In genomic region chr19:46828961-46829360, GRCm38 (mm10) we compare ENCODE assay signal across 21 mouse cellular contexts.
DNase-seq lines count a peak whose midpoint lies in the region; ATAC-seq and TF ChIP-seq lines count a peak whose summit lies in the region.
"Had no signal": no experiment of that assay in that cellular context is flagged by ENCODE, and none has a peak within 500 bp of the region (broad histone marks: within the 10 kb centered on the region; RNA-seq: fewer than 3 reads in every experiment).

No protein-coding gene starts in this region.

- no peak for TF ChIP-seq POLR2A in olfactory bulb, adult 2 months (IDR thresholded peaks at IDR 0.05; ENCODE audit: insufficient read depth, low read depth, low read length)
- TF ChIP-seq POLR2A in lung, adult 2 months (IDR thresholded peaks at IDR 0.05; ENCODE audit: borderline replicate concordance, extremely low read depth, low read depth, low read length): no peak

- no peak for ATAC-seq in hindbrain, postnatal 0 days
- no peak for ATAC-seq in hindbrain, embryonic 16.5 days
- ATAC-seq in Patski: peak; percentile 86
- no peak for ATAC-seq in monocyte, adult 5-6 weeks (replicated peaks; ENCODE audit: insufficient number of reproducible peaks, low FRiP score, low TSS enrichment, poor library complexity, severe bottlenecking)
- ATAC-seq: forebrain, embryonic 13.5 days; intestine, postnatal 0 days; lung, postnatal 0 days had no signal

- POLR2A ChIA-PET in Patski (lab: Charles Lee): no interaction called here

- no peak for TF ChIP-seq CTCF in hindbrain, postnatal 0 days (IDR thresholded peaks at IDR 0.05; ENCODE audit: low read depth)
- no peak for TF ChIP-seq CTCF in Patski (IDR thresholded peaks at IDR 0.05)
- no peak for TF ChIP-seq CTCF in olfactory bulb, adult 2 months (IDR thresholded peaks at IDR 0.05; ENCODE audit: insufficient read depth, low read depth, low read length)
- TF ChIP-seq CTCF in lung, adult 2 months (IDR thresholded peaks at IDR 0.05; ENCODE audit: insufficient read depth, low read length): no peak

- H3K27ac ChIP-seq in hindbrain, postnatal 0 days: no peak overlapping the region
- H3K27ac ChIP-seq in hindbrain, embryonic 16.5 days (ENCODE audit: low read depth, low read length): no peak overlapping the region
- H3K27ac ChIP-seq in olfactory bulb, adult 2 months (ENCODE audit: insufficient read depth, low read depth, low read length): peak overlapping the region; percentile 75
- H3K27ac ChIP-seq: embryonic facial prominence, embryonic 15.5 days; forebrain, embryonic 13.5 days; heart, embryonic 15.5 days; hindbrain, embryonic 12.5 days; neural tube, embryonic 15.5 days had no signal

- H3K9ac ChIP-seq in hindbrain, postnatal 0 days (replicated peaks; ENCODE audit: low read length): no peak overlapping the region
- H3K9ac ChIP-seq in hindbrain, embryonic 16.5 days (ENCODE audit: low read depth, low read length): no peak overlapping the region
- H3K9ac ChIP-seq: embryonic facial prominence, embryonic 15.5 days; forebrain, embryonic 13.5 days; heart, embryonic 15.5 days; hindbrain, embryonic 12.5 days; neural tube, embryonic 15.5 days had no signal

- no peak overlapping the region for H3K4me3 ChIP-seq in hindbrain, postnatal 0 days (ENCODE audit: low read length)
- no peak overlapping the region for H3K4me3 ChIP-seq in hindbrain, embryonic 16.5 days (ENCODE audit: low read length)
- no peak overlapping the region for H3K4me3 ChIP-seq in olfactory bulb, adult 2 months (ENCODE audit: insufficient read depth, low read depth, low read length)
- H3K4me3 ChIP-seq in lung, adult 2 months (replicated peaks; ENCODE audit: extremely low read depth, low read depth, low read length): no peak overlapping the region
- H3K4me3 ChIP-seq: embryonic facial prominence, embryonic 15.5 days; forebrain, embryonic 13.5 days; heart, embryonic 15.5 days; hindbrain, embryonic 12.5 days; megakaryocyte, embryonic 14.5 days; neural tube, embryonic 15.5 days had no signal

- WGBS in hindbrain, postnatal 0 days: 32% methylated on average over 3 of the region's 3 CpGs
- WGBS in hindbrain, embryonic 16.5 days: 27% methylated on average over 3 of the region's 3 CpGs
- 43% methylated on average over 3 of the region's 3 CpGs for WGBS in olfactory bulb, adult 2 months
- 41% methylated on average over 3 of the region's 3 CpGs for WGBS in lung, adult 2 months

- H3K4me2 ChIP-seq in hindbrain, postnatal 0 days (ENCODE audit: low read depth, low read length): no peak overlapping the region
- no peak overlapping the region for H3K4me2 ChIP-seq in hindbrain, embryonic 16.5 days (ENCODE audit: low read length)
- H3K4me2 ChIP-seq: embryonic facial prominence, embryonic 15.5 days; forebrain, embryonic 13.5 days; heart, embryonic 15.5 days; hindbrain, embryonic 12.5 days; neural tube, embryonic 15.5 days had no signal

- no peaks in the 10 kb centered on the region for H3K27me3 ChIP-seq in hindbrain, postnatal 0 days (ENCODE audit: insufficient read depth, low read length)
- H3K27me3 ChIP-seq in hindbrain, embryonic 16.5 days (replicated peaks; ENCODE audit: control insufficient read depth, insufficient read depth, low read length): no peaks in the 10 kb centered on the region
- no peaks in the 10 kb centered on the region for H3K27me3 ChIP-seq in Patski
- H3K27me3 ChIP-seq: embryonic facial prominence, embryonic 15.5 days; forebrain, embryonic 13.5 days; heart, embryonic 15.5 days; hindbrain, embryonic 12.5 days; neural tube, embryonic 15.5 days had no signal

- H3K4me1 ChIP-seq in hindbrain, postnatal 0 days (ENCODE audit: insufficient read depth, low read length): peaks cover 4% of the 10 kb centered on the region
- no peaks in the 10 kb centered on the region; the same call in 1 of the 2 replicates for H3K4me1 ChIP-seq in hindbrain, embryonic 16.5 days (ENCODE audit: control insufficient read depth, insufficient read depth, low read depth, low read length)
- H3K4me1 ChIP-seq in olfactory bulb, adult 2 months (ENCODE audit: control insufficient read depth, insufficient read depth, low read length): peaks cover 35% of the 10 kb centered on the region
- H3K4me1 ChIP-seq in lung, adult 2 months (ENCODE audit: control insufficient read depth, insufficient read depth, low read length): peaks cover 2% of the 10 kb centered on the region; the same call in 1 of the 2 replicates
- H3K4me1 ChIP-seq: embryonic facial prominence, embryonic 15.5 days; forebrain, embryonic 13.5 days; neural tube, embryonic 15.5 days had no signal

- H3K36me3 ChIP-seq in hindbrain, postnatal 0 days (ENCODE audit: insufficient read depth, low read length): no peaks in the 10 kb centered on the region
- H3K36me3 ChIP-seq in hindbrain, embryonic 16.5 days (ENCODE audit: control insufficient read depth, insufficient read depth, low read length): no peaks in the 10 kb centered on the region
- H3K36me3 ChIP-seq: embryonic facial prominence, embryonic 15.5 days; heart, embryonic 15.5 days; hindbrain, embryonic 12.5 days; neural tube, embryonic 15.5 days had no signal

- in situ Hi-C loops in Patski (cut with MboI; ENCODE audit: low pct_unique_long_range_greater_than_20kb): no loop called here

- CTCF ChIA-PET in Patski (lab: Charles Lee): no interaction called here

- no peaks in the 10 kb centered on the region for H3K9me3 ChIP-seq in hindbrain, postnatal 0 days (ENCODE audit: low read length)
- H3K9me3 ChIP-seq in hindbrain, embryonic 16.5 days (ENCODE audit: control insufficient read depth, low read length): no peaks in the 10 kb centered on the region
- H3K9me3 ChIP-seq: embryonic facial prominence, embryonic 15.5 days; forebrain, embryonic 13.5 days; heart, embryonic 15.5 days; hindbrain, embryonic 12.5 days; megakaryocyte, embryonic 14.5 days; neural tube, embryonic 15.5 days had no signal

- DNase-seq in hindbrain, postnatal 0 days (ENCODE audit: low spot score): peak; percentile 7
- peak; percentile 69 for DNase-seq in Patski (ENCODE audit: low read depth, low spot score)
- peak; percentile 69 for DNase-seq in brain, adult 2 months (ENCODE audit: low read depth, low spot score)
- DNase-seq in lung, adult 2 months: no peak
- no peak for DNase-seq in gastrocnemius, adult 8-10 months (ENCODE audit: low spot score in 2 of 2)
- DNase-seq: B cell, adult 2 months; heart, adult 11 months; kidney, postnatal 10 days; right cerebral cortex, postnatal 14 days; thymus, adult 18-20 months had no signal

Comparison
In these comparisons a context has a peak if more than half of its experiments do, and no peak if none do; other contexts are left out.
1. DNase-seq: peak in hindbrain, postnatal 0 days (single experiment), Patski (single experiment) and brain, adult 2 months (single experiment); none in lung, adult 2 months (single experiment) and gastrocnemius, adult 8-10 months (0 of 2).